Mouse (Mus musculus): ENCODE results near the gene Dgcr8.
A peak's percentile ranks its signal among the peaks of the same experiment; 100 is the strongest.
"Not testable (repeated sequence)": the region's sequence is repeated elsewhere in the genome, so short reads cannot be mapped to it uniquely, and the experiment has no call there.

Dgcr8 gene

DNA sequence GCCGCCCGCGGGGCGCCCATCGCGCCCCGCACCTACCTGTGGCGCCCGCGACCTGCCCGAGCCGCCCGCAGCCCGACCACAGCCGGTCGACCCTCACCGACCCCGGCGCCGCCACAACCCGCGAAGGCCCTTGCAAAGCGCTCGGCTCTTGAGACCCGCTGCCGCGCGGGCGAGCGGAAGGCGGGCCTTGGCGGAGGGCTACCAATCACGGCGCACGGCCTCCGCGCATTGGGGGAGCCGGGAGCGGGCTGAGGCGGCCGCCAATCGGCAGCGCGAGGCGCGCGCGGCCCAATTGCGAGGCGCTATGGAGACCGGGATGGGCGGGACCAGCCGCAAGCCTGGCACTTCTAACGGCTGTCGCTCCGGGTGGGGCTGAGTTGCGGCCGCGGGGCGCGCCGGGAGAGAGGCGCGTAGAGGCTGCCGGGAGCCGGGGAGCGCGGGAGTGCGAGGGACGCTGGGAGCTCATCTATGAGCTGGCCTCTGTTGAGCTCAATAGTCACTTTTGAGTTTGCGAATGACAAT is at the start of gene Dgcr8:
Dgcr8 (minus strand) TSS at position 180 of the 522 bp plus-strand sequence.
- DNase-seq (ENCODE audit: low read depth, low spot score): peak; percentile 89

DNA sequence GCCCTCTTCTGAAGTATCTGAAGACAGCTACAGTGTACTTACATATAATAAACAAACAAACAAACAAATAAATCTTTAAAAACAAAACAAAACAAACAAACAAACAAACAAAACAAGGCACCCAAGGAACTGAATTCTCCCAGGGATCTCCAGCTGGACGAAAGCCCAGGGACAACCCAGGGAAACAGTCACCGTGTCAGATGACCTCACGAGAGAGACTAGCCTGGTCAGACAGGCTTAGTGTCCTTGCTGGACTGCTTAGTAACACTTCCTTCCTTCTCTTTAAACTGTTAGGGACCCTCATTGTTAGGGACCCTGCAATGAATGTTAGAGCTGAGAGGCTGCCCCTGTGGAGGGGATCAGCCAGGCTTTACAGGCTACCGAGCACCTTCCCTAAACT is 48.2 kb upstream of the Dgcr8 start:
- no peak for DNase-seq (ENCODE audit: low read depth, low spot score)

DNA sequence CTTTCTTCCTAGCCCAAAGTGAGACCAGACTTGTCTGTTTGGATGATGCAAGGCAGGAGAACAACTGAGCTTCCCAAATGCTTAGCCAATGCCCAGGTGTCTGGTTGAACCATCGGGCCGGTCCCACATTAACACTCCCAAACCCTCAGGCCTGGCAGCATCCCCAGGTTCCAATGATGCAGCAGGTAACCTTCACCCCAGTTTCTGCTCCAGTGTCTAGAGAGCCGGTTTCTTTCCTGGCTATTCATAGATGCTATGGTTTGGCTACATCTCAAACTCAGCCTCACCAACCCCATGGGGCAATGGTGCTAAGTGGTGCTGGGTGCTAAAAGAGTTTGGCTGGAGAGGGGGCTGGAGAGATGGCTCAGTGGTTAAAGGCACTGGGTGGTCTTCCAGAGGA is 46.9 kb upstream of the Dgcr8 start:
- DNase-seq (ENCODE audit: low read depth, low spot score): no peak

GRCm38 (mm10) chr16:18333976-18334375 is 44.9 kb upstream of the Dgcr8 start:
- no peak for DNase-seq (ENCODE audit: low read depth, low spot score)

GRCm38 (mm10) chr16:18328524-18328923 is 39.5 kb upstream of the Dgcr8 start:
- no peak for DNase-seq (ENCODE audit: low read depth, low spot score)

DNA sequence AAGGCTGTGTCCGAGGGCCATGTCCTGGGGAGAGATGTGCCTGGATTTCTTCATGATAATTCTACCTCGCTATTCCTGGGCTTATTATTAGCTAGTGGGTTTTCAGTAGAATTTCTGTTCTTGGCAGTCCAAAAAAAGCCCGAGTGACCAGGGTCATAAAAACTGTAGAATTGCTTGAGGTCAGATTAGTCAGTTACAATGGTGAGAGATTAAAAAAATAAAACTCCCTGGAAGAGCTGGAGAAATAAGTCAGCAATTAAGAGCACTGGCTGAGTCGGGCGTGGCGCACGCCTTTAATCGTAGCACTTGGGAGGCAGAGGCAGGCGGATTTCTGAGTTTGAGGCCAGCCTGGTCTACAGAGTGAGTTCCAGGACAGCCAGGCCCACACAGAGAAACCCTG is 38.9 kb upstream of the Dgcr8 start:
- no peak for DNase-seq (ENCODE audit: low read depth, low spot score)

GRCm38 (mm10) chr16:18325741-18326140 is 36.7 kb upstream of the Dgcr8 start:
- DNase-seq (ENCODE audit: low read depth, low spot score): no peak

DNA sequence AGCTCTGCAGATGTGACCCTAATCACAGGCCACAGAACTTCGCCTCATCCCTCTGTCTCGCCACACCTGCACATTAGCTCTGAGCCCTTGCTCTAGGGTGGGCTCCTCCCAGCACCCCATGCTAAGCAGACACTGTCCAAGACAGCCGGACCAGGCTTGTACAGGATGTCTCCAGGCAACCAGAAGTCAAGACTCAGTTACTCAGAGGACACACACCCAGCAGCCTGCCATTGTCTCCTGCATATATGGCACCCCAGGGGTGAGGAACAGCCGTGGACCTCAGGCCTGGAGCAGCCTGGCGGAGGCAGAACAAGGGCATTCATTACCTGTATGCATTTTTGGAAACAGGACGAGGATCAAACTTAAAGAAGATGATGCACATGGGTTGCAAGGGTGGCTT is 35.0 kb upstream of the Dgcr8 start:
- no peak for DNase-seq (ENCODE audit: low read depth, low spot score)

DNA sequence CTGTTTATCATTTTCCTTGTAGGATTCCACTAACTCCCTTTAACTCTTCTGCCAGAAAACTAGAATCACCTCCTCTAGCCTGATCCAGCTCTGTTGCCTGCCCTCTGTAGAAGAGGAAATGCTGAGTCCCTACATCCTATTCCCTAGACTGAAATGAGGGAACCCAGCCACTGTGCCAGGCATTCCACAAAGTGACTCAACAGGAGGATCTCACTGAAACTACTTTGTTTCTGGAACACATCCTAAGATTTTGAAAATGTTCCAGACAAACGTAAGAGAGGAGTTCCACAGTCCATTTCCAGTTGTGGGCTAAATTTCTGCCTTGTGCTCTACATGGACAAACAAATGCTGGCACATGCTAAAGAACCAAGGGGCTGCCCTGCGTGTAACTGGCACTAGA is 34.4 kb upstream of the Dgcr8 start:
- DNase-seq (ENCODE audit: low read depth, low spot score): no peak

DNA sequence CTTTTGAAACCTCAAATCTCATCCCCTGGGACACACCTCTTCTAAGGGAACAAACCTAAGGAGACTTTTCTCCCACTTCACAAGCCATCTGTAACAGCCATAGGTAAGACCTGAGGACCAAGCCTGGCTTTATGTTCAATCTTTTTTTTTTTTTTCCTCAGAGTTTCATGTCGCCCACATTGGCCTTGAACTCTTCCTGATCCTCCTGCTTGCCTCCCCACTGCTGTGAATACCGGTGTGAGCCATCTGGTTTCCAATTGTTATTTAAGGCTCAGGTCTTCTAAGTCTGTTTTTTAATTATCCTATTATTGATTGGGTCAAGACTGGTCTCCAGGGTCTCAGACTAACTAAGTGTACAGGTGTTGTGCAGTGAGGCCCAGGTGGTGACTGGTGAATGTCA is 32.4 kb upstream of the Dgcr8 start:
- DNase-seq (ENCODE audit: low read depth, low spot score): no peak

DNA sequence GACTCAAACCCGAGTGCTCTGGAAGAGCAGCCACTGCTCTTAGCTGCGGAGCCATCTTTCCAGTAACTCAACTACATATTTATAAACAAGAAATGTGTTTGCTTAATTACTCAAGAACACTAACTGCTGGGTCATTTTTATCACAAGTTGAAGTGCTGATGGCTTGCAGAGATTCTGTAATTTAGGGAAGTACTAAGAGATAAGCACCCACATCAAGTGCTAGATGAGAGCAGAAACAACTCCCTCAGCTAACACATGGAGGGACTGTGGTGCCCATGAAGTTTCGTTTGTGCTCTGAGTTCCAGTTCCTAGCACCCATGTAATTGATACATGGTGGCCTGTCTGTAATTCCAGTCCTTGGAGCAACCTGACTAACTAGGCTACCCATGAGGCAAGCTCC is 29.9 kb upstream of the Dgcr8 start:
- DNase-seq (ENCODE audit: low read depth, low spot score): no peak

DNA sequence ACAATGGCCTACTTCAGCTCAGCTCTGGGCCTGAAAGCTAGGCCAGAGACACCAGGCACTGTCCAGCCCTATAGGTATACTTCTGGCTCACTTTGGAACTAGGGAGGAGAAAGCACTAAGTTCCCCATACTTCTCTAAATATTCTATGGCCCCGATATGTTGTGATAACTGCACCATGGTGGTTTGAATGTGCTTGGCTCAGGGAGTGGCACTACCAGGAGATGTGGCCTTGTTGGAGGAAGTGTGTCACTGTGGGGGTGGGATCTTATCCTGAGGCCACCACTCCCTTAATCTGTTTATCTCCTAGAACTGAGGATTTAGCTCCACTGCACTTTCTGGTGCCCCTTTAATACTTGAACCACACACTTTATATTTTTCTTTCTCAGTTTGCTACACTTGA is 19.1 kb upstream of the Dgcr8 start:
- no peak for DNase-seq (ENCODE audit: low read depth, low spot score)

DNA sequence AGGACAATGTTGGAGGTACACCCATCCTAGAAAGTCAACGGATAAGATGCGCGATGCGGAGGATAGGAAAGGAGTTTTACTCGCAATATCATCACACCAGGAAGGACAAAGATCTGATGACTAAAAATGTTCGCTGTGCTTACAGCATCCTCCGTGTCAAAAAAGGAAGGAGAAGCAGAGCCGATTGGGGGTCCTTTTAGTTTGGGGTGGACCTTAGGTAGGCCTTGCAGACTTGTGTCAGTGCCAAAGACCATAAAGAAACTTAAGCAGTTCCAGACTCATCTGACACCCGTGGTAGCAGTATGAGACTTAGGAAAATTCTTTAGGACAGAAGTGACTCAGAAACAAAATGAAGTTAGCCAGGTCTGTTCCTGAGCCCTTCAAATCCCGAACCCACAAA is 568 bp upstream of the Dgcr8 start:
- DNase-seq (ENCODE audit: low read depth, low spot score): not testable (repeated sequence)

DNA sequence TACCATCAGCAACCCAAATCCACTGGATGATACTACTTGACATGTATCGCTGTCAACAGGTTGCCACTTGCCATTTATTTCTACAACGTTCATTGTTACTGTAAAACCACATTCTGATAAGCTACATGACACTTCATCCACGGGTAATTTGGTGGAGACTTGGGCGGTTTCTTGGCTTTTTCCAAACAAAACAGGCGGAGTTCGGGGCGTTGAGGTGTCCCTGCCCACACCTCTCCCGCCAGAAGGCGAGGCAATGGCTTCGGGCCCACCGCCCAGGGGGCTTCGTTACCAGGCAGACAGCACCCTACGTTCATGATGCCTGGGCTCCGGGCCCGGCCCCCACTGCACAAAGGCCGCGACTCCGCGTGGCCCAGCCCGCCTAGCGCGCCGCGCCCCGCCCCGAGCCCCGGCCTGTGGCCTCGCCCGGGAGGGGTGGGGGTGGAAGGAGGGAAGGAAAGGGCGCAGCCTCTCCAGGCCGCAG is 425 bp downstream of the Dgcr8 start:
- no peak for DNase-seq (ENCODE audit: low read depth, low spot score)

DNA sequence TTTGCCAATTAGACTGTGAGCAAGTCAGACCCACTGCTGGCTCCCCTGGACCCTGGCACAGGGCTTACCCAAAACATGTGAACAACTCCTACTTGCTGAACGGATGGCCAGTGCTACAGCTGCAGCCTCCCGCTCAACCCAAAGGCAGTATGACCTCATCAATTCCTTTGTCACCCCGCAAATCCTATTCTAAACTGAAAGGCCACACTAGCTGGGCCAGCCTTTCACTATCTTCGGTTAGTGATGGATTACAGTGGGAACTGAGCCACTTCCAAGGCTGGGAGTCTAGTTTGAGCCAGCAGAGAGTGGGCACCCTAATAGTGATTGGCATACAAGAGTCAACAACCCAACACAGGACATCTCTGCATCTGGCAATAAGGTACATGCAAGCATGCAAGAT is 880 bp downstream of the Dgcr8 start:
- DNase-seq (ENCODE audit: low read depth, low spot score): no peak

DNA sequence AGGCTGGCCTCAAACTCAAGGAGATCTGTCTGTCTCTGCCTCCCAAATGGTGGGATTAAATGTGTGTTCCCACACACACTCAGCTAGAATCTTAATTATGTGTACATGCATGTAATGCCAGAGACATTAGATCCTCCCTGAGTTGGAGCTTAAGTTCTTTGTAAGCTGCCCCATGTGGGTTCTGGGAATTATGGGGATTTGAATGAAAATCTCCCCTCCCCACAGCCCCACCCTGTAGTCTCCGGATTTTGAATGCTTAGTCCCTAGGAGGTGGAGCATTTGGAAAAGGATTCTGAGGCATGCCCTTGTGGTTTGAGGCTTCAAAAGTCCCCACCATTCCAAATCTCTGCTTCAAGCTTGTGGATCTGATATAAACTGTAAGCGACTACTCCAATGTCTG is 13.9 kb downstream of the Dgcr8 start:
- DNase-seq (ENCODE audit: low read depth, low spot score): no peak

DNA sequence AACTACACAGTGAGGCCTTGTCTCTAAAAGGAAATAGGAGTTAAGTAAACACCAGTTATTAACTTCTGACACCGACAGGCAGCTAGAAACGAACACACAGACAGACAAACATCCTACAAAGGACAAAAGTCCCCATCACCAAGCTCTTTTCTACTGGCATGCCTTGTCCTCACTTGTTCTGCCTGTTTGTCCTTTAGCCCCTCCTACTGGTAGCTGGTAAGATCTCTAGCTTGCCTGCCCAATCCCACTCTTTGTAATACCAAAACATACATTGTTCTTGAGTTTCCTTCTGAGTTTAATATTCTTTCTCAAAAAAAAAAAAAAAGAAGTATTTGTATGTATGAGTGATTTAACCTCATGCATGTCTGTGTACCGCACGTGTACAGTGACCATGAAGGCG is 20.9 kb downstream of the Dgcr8 start:
- DNase-seq (ENCODE audit: low read depth, low spot score): no peak

- DNase-seq (ENCODE audit: low read depth, low spot score): no peak
Observed at GRCm38 (mm10) chr16:18265024-18265423, 24.0 kb downstream of the Dgcr8 start.

DNA sequence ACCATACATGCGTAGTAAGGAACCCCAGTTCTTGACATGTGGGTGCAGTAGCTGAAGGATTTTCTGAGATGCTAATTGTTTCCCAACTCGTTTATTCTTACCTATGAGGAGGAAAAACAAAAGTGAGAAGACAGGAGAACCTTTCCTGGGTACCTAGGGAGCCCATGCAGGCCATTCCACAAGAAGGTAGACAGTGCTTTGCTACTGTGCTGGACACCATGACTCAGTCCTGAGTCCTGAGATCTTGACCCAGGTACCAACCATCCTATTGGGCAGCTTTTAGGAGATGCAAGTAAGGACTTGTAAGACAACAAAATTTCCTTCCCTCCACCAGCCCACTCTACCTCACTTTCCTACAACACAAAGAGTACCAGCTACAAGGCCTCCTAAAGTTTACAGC is 30.8 kb downstream of the Dgcr8 start, which contains the start of gene Gm49776:
Gm49776 (minus strand) TSS at position 101 of the 400 bp plus-strand sequence.
- DNase-seq (ENCODE audit: low read depth, low spot score): no peak

- DNase-seq (ENCODE audit: low read depth, low spot score): no peak
Observed at GRCm38 (mm10) chr16:18253866-18254265, 35.2 kb downstream of the Dgcr8 start.

GRCm38 (mm10) chr16:18252736-18253135 is 36.3 kb downstream of the Dgcr8 start:
- no peak for DNase-seq (ENCODE audit: low read depth, low spot score)

DNA sequence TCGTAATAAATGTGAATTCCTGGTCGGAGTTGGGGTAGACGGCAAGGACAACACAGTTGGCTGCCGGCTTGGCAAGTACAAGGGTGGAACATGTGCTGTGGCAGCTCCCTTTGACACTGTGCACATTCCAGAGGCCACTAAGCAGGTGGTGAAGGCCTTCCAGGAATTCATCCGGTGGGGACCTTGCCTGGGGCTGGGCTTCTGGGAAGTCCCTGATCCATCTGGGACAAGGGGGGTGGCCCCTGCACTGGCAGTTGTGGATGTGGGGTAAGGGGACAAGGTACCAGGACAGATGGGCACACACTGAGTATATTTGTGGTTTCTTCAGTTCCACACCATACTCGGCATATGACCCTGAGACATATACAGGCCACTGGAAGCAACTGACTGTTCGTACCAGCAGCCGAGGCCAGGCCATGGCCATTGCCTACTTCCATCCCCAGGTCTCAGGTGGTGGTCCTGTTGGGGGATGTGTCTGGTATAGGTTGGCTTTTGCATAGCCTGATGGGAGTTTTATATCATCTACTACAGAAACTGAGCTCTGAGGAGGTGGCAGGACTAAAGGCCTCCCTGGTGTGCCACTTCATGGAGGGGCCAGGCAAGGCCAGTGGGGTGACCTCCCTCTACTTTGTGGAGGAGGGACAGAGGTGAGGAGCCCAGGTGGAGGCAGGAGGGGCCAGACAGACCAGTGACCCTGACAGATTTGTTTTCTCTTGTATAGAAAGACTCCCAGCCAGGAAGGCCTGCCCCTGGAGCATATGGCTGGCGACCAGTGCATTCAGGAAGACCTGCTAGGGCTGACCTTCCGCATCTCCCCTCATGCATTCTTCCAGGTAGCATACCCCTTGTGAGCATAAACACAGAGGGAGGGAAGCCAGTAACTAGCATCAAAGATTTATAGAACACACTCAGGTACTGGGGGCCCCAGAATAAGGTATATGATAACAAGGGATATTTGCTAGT is 37.9 kb downstream of the Dgcr8 start:
- no peak for DNase-seq (ENCODE audit: low read depth, low spot score)

GRCm38 (mm10) chr16:18250231-18250630 is 38.8 kb downstream of the Dgcr8 start:
- DNase-seq (ENCODE audit: low read depth, low spot score): no peak
